Mouse (Mus musculus) kidney, embryonic 15.5 days (tissue): Measurements from ENCODE around the gene Ugt1a7c. TPM values are rescaled to one million over a fixed set of nuclear protein-coding genes. Genes with fewer than 3 reads are reported as not detected.

ENCODE experiments used
- ATAC-seq: fragments of 200-750 bp; cut with Nextera tagmentation; replicated peaks from 2 replicates; pipeline ENCODE4 v1.8.0; 2017; ENCODE audit warnings: moderate TSS enrichment; ENCODE audit not compliant: low FRiP score
- H3K27ac ChIP-seq: fragments of 300-500 bp; sonication (generic); 2 replicates; pipeline ENCODE4 v1.5.1; 2015; ENCODE audit warnings: mild to moderate bottlenecking, inconsistent platforms
- H3K27me3 ChIP-seq: fragments of 300-500 bp; sonication (generic); 2 replicates; pipeline ENCODE4 v1.6.1; 2015; ENCODE audit warnings: inconsistent platforms
- H3K36me3 ChIP-seq: fragments of 300-500 bp; sonication (generic); 2 replicates; pipeline ENCODE4 v1.6.1; 2015; ENCODE audit warnings: inconsistent platforms
- H3K4me1 ChIP-seq: fragments of 300-500 bp; sonication (generic); 2 replicates; pipeline ENCODE4 v1.6.1; 2015; ENCODE audit warnings: inconsistent platforms
- H3K4me2 ChIP-seq: fragments of 300-500 bp; sonication (generic); 2 replicates; pipeline ENCODE4 v1.6.1; 2015; ENCODE audit warnings: moderate library complexity, mild to moderate bottlenecking, inconsistent platforms
- H3K4me3 ChIP-seq: fragments of 300-500 bp; sonication (generic); replicated peaks from 2 replicates; pipeline ENCODE4 v1.5.1; 2015; ENCODE audit warnings: mild to moderate bottlenecking, inconsistent platforms
- H3K9ac ChIP-seq: fragments of 300-500 bp; sonication (generic); 2 replicates; pipeline ENCODE4 v1.6.1; 2015; ENCODE audit warnings: mild to moderate bottlenecking, inconsistent platforms
- H3K9me3 ChIP-seq: fragments of 300-500 bp; sonication (generic); replicated peaks from 2 replicates; pipeline ENCODE4 v1.6.1; 2016; ENCODE audit warnings: inconsistent platforms
- WGBS: fragments of 180-500 bp; shearing (Covaris S2); methylation state at CpG from one replicate; pipeline ENCODE4 v1.1.7; 2015; ENCODE audit warnings: mixed read lengths; 5-methylcytosine and 5-hydroxymethylcytosine counted together
- polyA plus RNA-seq: library from polyadenylated mRNA; unstranded; fragments of >200 nt; fragmentation: Nextera tagmentation; extraction: Ambion mirVana; gene quantifications from 2 replicates; pipeline ENCODE4 v1.2.1, GENCODE M21; 2015

Ugt1a7c gene
- polyA plus RNA-seq, 1 experiment from 2014 or later, result 8.9 TPM

DNA sequence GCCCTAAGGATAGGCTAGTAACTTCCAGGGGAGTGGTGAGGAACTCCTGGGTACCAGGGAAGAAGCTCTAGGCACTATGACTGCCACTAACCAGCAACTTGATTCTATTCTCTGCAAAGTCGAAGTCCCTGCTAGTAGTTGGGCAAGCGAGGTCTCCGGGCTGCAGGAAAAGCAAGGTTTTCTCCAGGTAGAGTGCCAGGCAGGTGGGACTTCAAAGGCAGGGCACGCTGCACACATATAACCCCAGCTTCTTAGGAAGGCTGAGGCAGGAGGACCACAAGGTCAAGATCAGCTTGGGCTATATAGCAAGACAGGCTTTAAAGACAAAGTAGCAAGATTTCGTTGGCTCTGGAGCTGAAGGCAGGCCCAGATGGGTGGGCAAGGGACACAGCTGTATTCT, 168.9 kb downstream of the Ugt1a7c start:
- ATAC-seq, result no peak
- H3K4me1 ChIP-seq, result peaks cover 20% of the 10 kb centered on the region
- no peak overlapping the region for H3K4me2 ChIP-seq
- H3K9ac ChIP-seq, result no peak overlapping the region
- H3K27ac ChIP-seq, result no peak overlapping the region
- no peaks in the 10 kb centered on the region for H3K27me3 ChIP-seq
- peaks cover 92% of the 10 kb centered on the region for H3K36me3 ChIP-seq
- no peak overlapping the region for H3K4me3 ChIP-seq
- 91% methylated on average over 5 of the region's 5 CpGs for WGBS
- H3K9me3 ChIP-seq, result no peaks in the 10 kb centered on the region

DNA sequence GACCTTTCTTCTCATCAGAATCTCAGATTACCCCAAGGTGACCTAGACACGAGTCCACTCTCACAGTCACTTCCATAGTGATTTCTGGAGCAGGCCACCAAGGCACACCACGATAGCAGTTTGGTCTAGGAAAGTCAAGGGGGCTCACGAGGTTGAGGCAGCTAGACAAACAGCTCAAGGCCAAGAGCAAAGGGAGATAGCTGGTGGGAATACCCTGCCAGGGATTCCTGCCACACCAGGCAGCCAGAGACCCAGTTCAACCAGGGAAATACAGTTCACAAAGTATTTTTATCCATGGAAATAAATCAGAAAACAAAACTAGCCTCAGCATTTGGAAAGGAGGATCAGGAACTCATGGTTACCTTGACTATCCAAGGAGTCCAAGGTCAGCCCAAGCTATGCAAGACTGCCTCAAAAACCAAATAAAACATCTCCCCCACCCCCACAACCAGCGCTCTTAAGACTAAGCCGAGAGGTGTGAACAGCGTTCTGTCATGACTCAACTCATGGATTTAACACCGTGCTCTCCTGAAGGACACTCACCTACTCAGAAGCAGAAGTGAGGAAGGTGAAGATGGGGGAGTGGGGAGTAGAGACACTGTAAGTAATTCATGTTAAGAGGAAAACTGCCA, 169.5 kb downstream of the Ugt1a7c start:
- H3K4me3 ChIP-seq, result no peak overlapping the region
- peaks cover 98% of the 10 kb centered on the region for H3K36me3 ChIP-seq
- H3K4me1 ChIP-seq, result peaks cover 16% of the 10 kb centered on the region
- H3K4me2 ChIP-seq, result no peak overlapping the region
- 85% methylated on average over 7 of the region's 7 CpGs for WGBS
- no peak overlapping the region for H3K27ac ChIP-seq
- no peak for ATAC-seq
- H3K27me3 ChIP-seq, result no peaks in the 10 kb centered on the region
- no peaks in the 10 kb centered on the region for H3K9me3 ChIP-seq
- no peak overlapping the region for H3K9ac ChIP-seq

DNA sequence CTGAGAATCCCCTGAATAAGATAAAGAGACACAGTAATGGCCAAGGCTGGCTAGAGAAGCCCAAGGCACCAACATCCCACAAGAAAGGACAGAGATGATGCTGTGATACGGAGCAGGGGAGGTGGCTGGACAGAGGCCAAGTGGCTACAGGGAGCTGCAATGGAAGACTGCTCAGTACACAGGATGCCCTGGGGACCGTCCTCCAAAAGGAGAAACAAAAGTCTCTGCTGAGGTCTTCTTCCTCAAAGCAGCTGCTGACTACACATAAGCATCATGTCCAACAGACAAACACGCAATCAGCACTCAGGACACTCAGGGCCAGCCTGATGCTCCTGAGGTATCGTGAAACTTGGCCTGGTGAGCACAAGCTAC, 170.0 kb downstream of the Ugt1a7c start:
- 75% methylated on average over 4 of the region's 4 CpGs for WGBS
- no peak overlapping the region for H3K4me2 ChIP-seq

GRCm38 (mm10) chr1:88266123-88266522, 171.3 kb downstream of the Ugt1a7c start:
- ATAC-seq, result no peak
- no peaks in the 10 kb centered on the region for H3K27me3 ChIP-seq
- no peak overlapping the region for H3K9ac ChIP-seq
- no peaks in the 10 kb centered on the region for H3K9me3 ChIP-seq
- H3K4me3 ChIP-seq, result no peak overlapping the region
- 0 out of 2 replicates have a peak, but pooled peaks cover 7% of the 10 kb centered on the region for H3K4me1 ChIP-seq
- H3K27ac ChIP-seq, result no peak overlapping the region
- H3K4me2 ChIP-seq, result no peak overlapping the region
- 87% methylated on average over 13 of the region's 13 CpGs for WGBS
- H3K36me3 ChIP-seq, result peaks cover 91% of the 10 kb centered on the region

More for the DNA sequence above, 170.0 kb downstream of the Ugt1a7c start:
- H3K9ac ChIP-seq, result no peak overlapping the region
- peaks cover 100% of the 10 kb centered on the region for H3K36me3 ChIP-seq
- no peaks in the 10 kb centered on the region for H3K9me3 ChIP-seq
- H3K4me1 ChIP-seq, result peaks cover 11% of the 10 kb centered on the region
- H3K27me3 ChIP-seq, result no peaks in the 10 kb centered on the region
- no peak for ATAC-seq
- no peak overlapping the region for H3K27ac ChIP-seq
- no peak overlapping the region for H3K4me3 ChIP-seq

DNA sequence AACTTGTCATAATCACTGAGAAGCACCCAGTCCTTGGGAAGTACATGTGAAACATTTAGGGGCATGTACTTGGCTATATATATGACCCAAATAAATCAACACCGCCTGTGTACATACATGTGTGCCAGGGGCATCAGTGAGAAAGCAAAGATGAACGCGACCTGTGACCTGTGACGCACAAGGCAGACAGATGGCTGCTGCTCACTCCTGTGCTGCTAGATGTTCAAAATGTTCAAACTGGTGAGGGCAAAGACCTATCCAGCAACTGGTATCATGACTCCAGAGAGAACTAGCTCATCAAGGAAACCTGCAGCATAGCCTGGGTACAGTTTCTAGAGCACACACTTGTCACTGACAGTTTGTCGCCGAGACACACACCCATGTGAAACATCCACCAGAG, 172.6 kb downstream of the Ugt1a7c start:
- no peak for ATAC-seq
- WGBS, result 93% methylated on average over 6 of the region's 6 CpGs

DNA sequence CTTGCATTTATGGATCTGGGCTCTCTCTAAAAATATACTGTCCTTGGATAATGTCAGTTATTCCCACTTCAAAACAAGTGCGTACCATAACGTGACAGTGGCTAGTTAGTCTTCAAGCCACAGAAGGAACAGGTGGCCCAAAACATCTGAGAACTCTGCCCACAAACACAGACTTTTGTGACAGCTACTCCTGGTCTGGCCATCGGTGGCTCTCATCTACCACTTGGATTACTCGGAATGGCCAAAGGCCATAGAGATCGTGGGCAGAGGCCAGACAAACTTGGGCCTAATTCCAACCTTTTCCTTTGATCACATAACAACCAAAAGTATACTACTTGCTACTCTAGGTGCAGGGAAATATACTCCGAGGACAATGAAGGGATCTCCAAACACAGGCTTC, 173.2 kb downstream of the Ugt1a7c start:
- Histone ChIP-seq H3K36me3 (peaks cover 91% of the 10 kb centered on the region), H3K4me3 (no peak overlapping the region), H3K4me2 (no peak overlapping the region), H3K9me3 (no peaks in the 10 kb centered on the region), H3K27me3 (no peaks in the 10 kb centered on the region), H3K4me1 (no peaks in the 10 kb centered on the region), H3K9ac (no peak overlapping the region), H3K27ac (no peak overlapping the region)
- ATAC-seq, result no peak
- 86% methylated on average over 6 of the region's 6 CpGs for WGBS

More for the DNA sequence above, 172.6 kb downstream of the Ugt1a7c start:
- H3K27ac ChIP-seq, result no peak overlapping the region
- no peak overlapping the region for H3K9ac ChIP-seq
- no peaks in the 10 kb centered on the region for H3K27me3 ChIP-seq
- 0 out of 2 replicates have a peak, but pooled peaks cover 3% of the 10 kb centered on the region for H3K4me1 ChIP-seq
- H3K4me2 ChIP-seq, result no peak overlapping the region
- no peaks in the 10 kb centered on the region for H3K9me3 ChIP-seq
- H3K36me3 ChIP-seq, result peaks cover 91% of the 10 kb centered on the region
- no peak overlapping the region for H3K4me3 ChIP-seq

Other genes starting within 250 kb of the Ugt1a7c start
- gene Dgkd, start 241.8 kb upstream of the Ugt1a7c start, polyA plus RNA-seq, result 30.0 and 33.6 TPM in 2 replicates
- 38.7 and 42.6 TPM in 2 replicates for gene Usp40, start 86.5 kb upstream of the Ugt1a7c start, polyA plus RNA-seq
- 17.5 TPM in 2 replicates for gene Ugt1a10, start 39.7 kb upstream of the Ugt1a7c start, polyA plus RNA-seq
- 4.6 and 4.7 TPM in 2 replicates for gene Ugt1a9, start 24.3 kb upstream of the Ugt1a7c start, polyA plus RNA-seq
- gene Ugt1a8, start 7.2 kb upstream of the Ugt1a7c start, polyA plus RNA-seq, result not detected in 2 replicates
- gene Ugt1a6b, start 8.2 kb downstream of the Ugt1a7c start, polyA plus RNA-seq, result 0.16 and 0.22 TPM in 2 replicates
- gene Ugt1a6a, start 39.7 kb downstream of the Ugt1a7c start, polyA plus RNA-seq, result 3.1 and 3.9 TPM in 2 replicates
- not detected in 2 replicates for gene Ugt1a5, start 71.0 kb downstream of the Ugt1a7c start, polyA plus RNA-seq
- gene Ugt1a2, start 105.5 kb downstream of the Ugt1a7c start, polyA plus RNA-seq, result 27.5 and 28.9 TPM in 2 replicates
- gene Dnajb3, start 110.7 kb downstream of the Ugt1a7c start, polyA plus RNA-seq, result 10.7 TPM in 2 replicates
- gene Ugt1a1, start 116.9 kb downstream of the Ugt1a7c start, polyA plus RNA-seq, result 1.2 and 1.8 TPM in 2 replicates
- gene Mroh2a, start 131.9 kb downstream of the Ugt1a7c start, polyA plus RNA-seq, result 1.3 and 1.8 TPM in 2 replicates
- 162 and 175 TPM in 2 replicates for gene Hjurp, start 182.6 kb downstream of the Ugt1a7c start, polyA plus RNA-seq
- not detected in 2 replicates for gene Trpm8, start 182.6 kb downstream of the Ugt1a7c start, polyA plus RNA-seq